Mouse (Mus musculus): ENCODE measurements around the gene Tmem18. TPM values are rescaled to one million over a fixed set of nuclear protein-coding genes. Genes with fewer than 3 reads are reported as not detected.

The Tmem18 gene
- polyA plus RNA-seq, 1 experiment = 19.4 TPM

- TF ChIP-seq CTCF (IDR thresholded peaks at IDR 0.05; ENCODE audit: control insufficient read depth, insufficient read depth, insufficient replicate concordance, low read depth, low read length) (no peak), POLR2A (IDR thresholded peaks at IDR 0.05; ENCODE audit: control insufficient read depth, low read depth, low read length) (no peak)
- Histone ChIP-seq H3K4me3 (ENCODE audit: control insufficient read depth, low read depth, low read length) (peak overlapping the region; percentile 95), H3K27me3 (ENCODE audit: control insufficient read depth, insufficient read depth, low read length) (no peaks in the 10 kb centered on the region), H3K36me3 (ENCODE audit: control insufficient read depth, insufficient read depth, low read length) (no peaks in the 10 kb centered on the region; the same call in 1 of the 2 replicates), H3K27ac (ENCODE audit: control insufficient read depth, insufficient read depth, low read depth, low read length) (peak overlapping the region; percentile 71), H3K4me1 (ENCODE audit: control insufficient read depth, insufficient read depth, low read length) (peaks cover 6% of the 10 kb centered on the region)
Measured at GRCm38 (mm10) chr12:30583586-30584355, 455 bp upstream of the Tmem18 start.

- peak overlapping the region; percentile 91 for H3K27ac ChIP-seq (ENCODE audit: control insufficient read depth, insufficient read depth, low read depth, low read length)
- peaks cover 3% of the 10 kb centered on the region for H3K36me3 ChIP-seq (ENCODE audit: control insufficient read depth, insufficient read depth, low read length)
- no peaks in the 10 kb centered on the region for H3K27me3 ChIP-seq (ENCODE audit: control insufficient read depth, insufficient read depth, low read length)
- no peak for TF ChIP-seq POLR2A (IDR thresholded peaks at IDR 0.05; ENCODE audit: control insufficient read depth, low read depth, low read length)
- TF ChIP-seq CTCF (IDR thresholded peaks at IDR 0.05; ENCODE audit: control insufficient read depth, insufficient read depth, insufficient replicate concordance, low read depth, low read length) = no peak
- peaks cover 6% of the 10 kb centered on the region for H3K4me1 ChIP-seq (ENCODE audit: control insufficient read depth, insufficient read depth, low read length)
- peak overlapping the region; percentile 95 for H3K4me3 ChIP-seq (ENCODE audit: control insufficient read depth, low read depth, low read length)
Measured at GRCm38 (mm10) chr12:30584863-30585262, 637 bp downstream of the Tmem18 start.

- no peaks in the 10 kb centered on the region for H3K4me1 ChIP-seq (ENCODE audit: control insufficient read depth, insufficient read depth, low read length)
- no peak for TF ChIP-seq CTCF (IDR thresholded peaks at IDR 0.05; ENCODE audit: control insufficient read depth, insufficient read depth, insufficient replicate concordance, low read depth, low read length)
- no peak for TF ChIP-seq POLR2A (IDR thresholded peaks at IDR 0.05; ENCODE audit: control insufficient read depth, low read depth, low read length)
Measured at GRCm38 (mm10) chr12:30591832-30592231, 7.6 kb downstream of the Tmem18 start.

GRCm38 (mm10) chr12:30596818-30597407, 12.7 kb downstream of the Tmem18 start:
- TF ChIP-seq CTCF (IDR thresholded peaks at IDR 0.05; ENCODE audit: control insufficient read depth, insufficient read depth, insufficient replicate concordance, low read depth, low read length) (peak; percentile 59; the same call in 1 of the 2 replicates), POLR2A (IDR thresholded peaks at IDR 0.05; ENCODE audit: control insufficient read depth, low read depth, low read length) (no peak)
- H3K4me1 ChIP-seq (ENCODE audit: control insufficient read depth, insufficient read depth, low read length) = no peaks in the 10 kb centered on the region

More at GRCm38 (mm10) chr12:30591832-30592231, 7.6 kb downstream of the Tmem18 start:
- no peaks in the 10 kb centered on the region for H3K27me3 ChIP-seq (ENCODE audit: control insufficient read depth, insufficient read depth, low read length)
- peaks cover 3% of the 10 kb centered on the region for H3K36me3 ChIP-seq (ENCODE audit: control insufficient read depth, insufficient read depth, low read length)
- no peak overlapping the region for H3K4me3 ChIP-seq (ENCODE audit: control insufficient read depth, low read depth, low read length)
- H3K27ac ChIP-seq (ENCODE audit: control insufficient read depth, insufficient read depth, low read depth, low read length) = no peak overlapping the region

GRCm38 (mm10) chr12:30598955-30599354, 14.7 kb downstream of the Tmem18 start:
- H3K36me3 ChIP-seq (ENCODE audit: control insufficient read depth, insufficient read depth, low read length) = no peaks in the 10 kb centered on the region
- H3K27me3 ChIP-seq (ENCODE audit: control insufficient read depth, insufficient read depth, low read length) = no peaks in the 10 kb centered on the region
- H3K4me1 ChIP-seq (ENCODE audit: control insufficient read depth, insufficient read depth, low read length) = no peaks in the 10 kb centered on the region
- H3K27ac ChIP-seq (ENCODE audit: control insufficient read depth, insufficient read depth, low read depth, low read length) = no peak overlapping the region
- TF ChIP-seq POLR2A (IDR thresholded peaks at IDR 0.05; ENCODE audit: control insufficient read depth, low read depth, low read length) (no peak), CTCF (IDR thresholded peaks at IDR 0.05; ENCODE audit: control insufficient read depth, insufficient read depth, insufficient replicate concordance, low read depth, low read length) (no peak)
- no peak overlapping the region for H3K4me3 ChIP-seq (ENCODE audit: control insufficient read depth, low read depth, low read length)

More at GRCm38 (mm10) chr12:30596818-30597407, 12.7 kb downstream of the Tmem18 start:
- Histone ChIP-seq H3K36me3 (ENCODE audit: control insufficient read depth, insufficient read depth, low read length) (no peaks in the 10 kb centered on the region), H3K27me3 (ENCODE audit: control insufficient read depth, insufficient read depth, low read length) (no peaks in the 10 kb centered on the region), H3K4me3 (ENCODE audit: control insufficient read depth, low read depth, low read length) (no peak overlapping the region), H3K27ac (ENCODE audit: control insufficient read depth, insufficient read depth, low read depth, low read length) (no peak overlapping the region)

GRCm38 (mm10) chr12:30599474-30599873, 15.2 kb downstream of the Tmem18 start:
- no peak for TF ChIP-seq POLR2A (IDR thresholded peaks at IDR 0.05; ENCODE audit: control insufficient read depth, low read depth, low read length)
- no peak for TF ChIP-seq CTCF (IDR thresholded peaks at IDR 0.05; ENCODE audit: control insufficient read depth, insufficient read depth, insufficient replicate concordance, low read depth, low read length)
- H3K4me3 ChIP-seq (ENCODE audit: control insufficient read depth, low read depth, low read length) = no peak overlapping the region
- no peaks in the 10 kb centered on the region for H3K27me3 ChIP-seq (ENCODE audit: control insufficient read depth, insufficient read depth, low read length)
- H3K27ac ChIP-seq (ENCODE audit: control insufficient read depth, insufficient read depth, low read depth, low read length) = no peak overlapping the region
- no peaks in the 10 kb centered on the region for H3K36me3 ChIP-seq (ENCODE audit: control insufficient read depth, insufficient read depth, low read length)
- no peaks in the 10 kb centered on the region for H3K4me1 ChIP-seq (ENCODE audit: control insufficient read depth, insufficient read depth, low read length)

- H3K27me3 ChIP-seq (ENCODE audit: control insufficient read depth, insufficient read depth, low read length) = no peaks in the 10 kb centered on the region
- H3K36me3 ChIP-seq (ENCODE audit: control insufficient read depth, insufficient read depth, low read length) = no peaks in the 10 kb centered on the region
- H3K4me3 ChIP-seq (ENCODE audit: control insufficient read depth, low read depth, low read length) = no peak overlapping the region
- no peaks in the 10 kb centered on the region for H3K4me1 ChIP-seq (ENCODE audit: control insufficient read depth, insufficient read depth, low read length)
- no peak overlapping the region for H3K27ac ChIP-seq (ENCODE audit: control insufficient read depth, insufficient read depth, low read depth, low read length)
- TF ChIP-seq CTCF (IDR thresholded peaks at IDR 0.05; ENCODE audit: control insufficient read depth, insufficient read depth, insufficient replicate concordance, low read depth, low read length) = no peak
- TF ChIP-seq POLR2A (IDR thresholded peaks at IDR 0.05; ENCODE audit: control insufficient read depth, low read depth, low read length) = no peak
Measured at GRCm38 (mm10) chr12:30599997-30600396, 15.8 kb downstream of the Tmem18 start.

Measured in testis, adult 2 months (tissue).